Mouse (Mus musculus) heart, embryonic 11.5 days (tissue): ENCODE measurements around the gene Mipep. TPM values are rescaled to one million over a fixed set of nuclear protein-coding genes. Genes with fewer than 3 reads are reported as not detected.

Experiments
- ATAC-seq: fragments of 200-750 bp; cut with Nextera tagmentation; replicated peaks from 2 replicates; pipeline ENCODE4 v1.8.0; 2017; ENCODE audit warnings: moderate library complexity; ENCODE audit not compliant: insufficient number of reproducible peaks, low FRiP score, low TSS enrichment
- H3K27ac ChIP-seq: fragments of 300-500 bp; sonication (generic); 2 replicates; pipeline ENCODE4 v1.5.1; 2014; ENCODE audit warnings: mild to moderate bottlenecking, low read depth, low read length
- H3K27me3 ChIP-seq: fragments of 300-500 bp; sonication (generic); 2 replicates; pipeline ENCODE4 v1.6.1; 2014; ENCODE audit warnings: mild to moderate bottlenecking, low read length, mixed read lengths; ENCODE audit not compliant: control insufficient read depth, insufficient read depth
- H3K36me3 ChIP-seq: fragments of 300-500 bp; sonication (generic); 2 replicates; pipeline ENCODE4 v1.6.1; 2014; ENCODE audit warnings: mild to moderate bottlenecking, low read length, moderate library complexity, mixed read lengths; ENCODE audit not compliant: control insufficient read depth, insufficient read depth
- H3K4me1 ChIP-seq: fragments of 300-500 bp; sonication (generic); 2 replicates; pipeline ENCODE4 v1.6.1; 2014; ENCODE audit warnings: low read length; ENCODE audit not compliant: control insufficient read depth, insufficient read depth
- H3K4me2 ChIP-seq: fragments of 300-500 bp; sonication (generic); 2 replicates; pipeline ENCODE4 v1.6.1; 2014; ENCODE audit warnings: mild to moderate bottlenecking, moderate library complexity
- H3K4me3 ChIP-seq: fragments of 300-500 bp; sonication (generic); 2 replicates; pipeline ENCODE4 v1.5.1; 2014; ENCODE audit warnings: low read depth, low read length
- H3K9ac ChIP-seq: fragments of 300-500 bp; sonication (generic); 2 replicates; pipeline ENCODE4 v1.6.1; 2014; ENCODE audit warnings: mild to moderate bottlenecking, low read depth, low read length, moderate library complexity
- H3K9me3 ChIP-seq: fragments of 300-500 bp; sonication (generic); replicated peaks from 2 replicates; pipeline ENCODE4 v1.6.1; 2016; ENCODE audit warnings: low read length; ENCODE audit not compliant: control insufficient read depth
- WGBS: fragments of 180-500 bp; shearing (Covaris S2); extraction: QIAGEN DNeasy Blood & Tissue Kit; methylation state at CpG from one replicate; pipeline ENCODE4 v1.1.7; 2014; ENCODE audit not compliant: insufficient replicate concordance; 5-methylcytosine and 5-hydroxymethylcytosine counted together
- polyA plus RNA-seq: library from polyadenylated mRNA; unstranded; fragments of >200 nt; fragmentation: Nextera tagmentation; extraction: Ambion mirVana; gene quantifications from 2 replicates; pipeline ENCODE4 v1.2.1, GENCODE M21; 2014

Mipep gene
- polyA plus RNA-seq, 1 experiment from 2014 or later, result 26.0 TPM

DNA sequence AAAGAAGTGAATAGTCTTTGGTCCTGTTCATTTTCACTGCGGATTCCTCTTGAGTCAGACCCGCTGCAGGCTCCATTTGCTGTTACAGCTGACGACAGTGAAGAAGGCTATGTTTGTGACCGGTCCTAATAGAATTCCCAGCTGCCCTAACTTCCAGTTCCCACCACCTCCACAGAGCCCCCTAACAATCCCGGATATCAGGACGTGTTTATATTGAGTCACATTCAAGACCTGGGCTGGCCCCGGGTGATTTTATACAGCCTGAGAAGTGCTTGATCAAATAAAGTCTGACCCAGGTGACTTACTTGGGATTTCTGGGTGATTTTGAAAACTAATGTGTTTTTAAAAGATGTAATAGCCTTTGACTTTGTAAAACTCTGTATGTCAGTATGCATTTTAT, 21.6 kb upstream of the Mipep start:
- no peak overlapping the region for H3K9ac ChIP-seq
- no peak overlapping the region for H3K27ac ChIP-seq
- H3K27me3 ChIP-seq, result no peaks in the 10 kb centered on the region
- peaks cover 12% of the 10 kb centered on the region; the same call in 1 of the 2 replicates for H3K4me1 ChIP-seq
- peaks cover 17% of the 10 kb centered on the region for H3K36me3 ChIP-seq
- H3K4me3 ChIP-seq, result no peak overlapping the region
- no peaks in the 10 kb centered on the region for H3K9me3 ChIP-seq
- H3K4me2 ChIP-seq, result no peak overlapping the region
- WGBS, result 69% methylated on average over 7 of the region's 7 CpGs
- no peak for ATAC-seq

DNA sequence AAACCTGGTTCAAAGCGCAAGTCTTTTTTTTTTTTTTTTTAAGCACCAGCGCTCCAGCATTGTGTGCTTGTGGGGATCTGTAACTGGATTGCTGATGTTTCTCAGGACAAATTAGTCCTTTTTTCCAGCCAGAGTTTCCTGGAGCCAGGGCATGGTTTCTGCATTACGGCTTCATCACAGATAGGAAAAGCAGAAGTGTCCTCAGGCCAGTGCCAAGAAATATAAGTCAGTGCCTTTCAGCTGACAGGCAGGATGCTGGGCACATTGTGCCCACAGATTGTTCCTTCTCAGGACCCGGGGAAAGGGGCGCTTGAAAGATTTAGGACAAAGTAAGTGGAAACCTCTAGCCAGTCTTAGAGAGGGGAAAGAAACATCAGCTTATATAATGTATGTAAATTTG, 20.6 kb upstream of the Mipep start:
- H3K27ac ChIP-seq, result 0 out of 2 replicates have a peak overlapping the region, but pooled peaks have one; percentile 15
- H3K36me3 ChIP-seq, result peaks cover 17% of the 10 kb centered on the region
- no peak overlapping the region for H3K4me3 ChIP-seq
- peaks cover 12% of the 10 kb centered on the region; the same call in 1 of the 2 replicates for H3K4me1 ChIP-seq
- no peak for ATAC-seq
- H3K4me2 ChIP-seq, result no peak overlapping the region
- no peaks in the 10 kb centered on the region for H3K9me3 ChIP-seq
- H3K27me3 ChIP-seq, result no peaks in the 10 kb centered on the region
- H3K9ac ChIP-seq, result no peak overlapping the region
- WGBS, result 80% methylated on average over 5 of the region's 5 CpGs

DNA sequence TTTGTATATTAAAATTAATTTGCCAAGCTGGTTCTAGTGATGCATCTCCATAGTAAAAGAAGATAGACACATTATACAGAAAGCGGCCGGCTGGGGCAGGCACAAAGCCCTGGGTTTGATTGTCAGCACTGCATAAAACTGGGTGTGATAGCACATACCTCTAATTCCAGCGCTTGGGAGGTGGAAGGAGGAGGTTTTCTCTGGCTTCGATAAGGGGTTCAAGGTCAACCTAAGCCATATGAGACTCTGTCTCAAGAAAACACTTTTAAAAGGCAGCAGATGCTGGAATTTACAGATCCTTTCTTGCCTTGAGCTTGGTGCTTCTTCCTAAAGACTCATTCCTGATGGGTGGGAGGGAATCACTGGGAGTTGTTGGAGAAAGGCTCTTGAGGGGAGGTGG, 19.8 kb upstream of the Mipep start:
- Histone ChIP-seq H3K36me3 (peaks cover 12% of the 10 kb centered on the region), H3K4me1 (peaks cover 12% of the 10 kb centered on the region; the same call in 1 of the 2 replicates), H3K4me3 (no peak overlapping the region), H3K4me2 (no peak overlapping the region), H3K9me3 (no peaks in the 10 kb centered on the region), H3K27ac (peak overlapping the region; percentile 46; the same call in 1 of the 2 replicates), H3K27me3 (no peaks in the 10 kb centered on the region), H3K9ac (no peak overlapping the region)
- WGBS, result 60% methylated on average over 4 of the region's 4 CpGs
- no peak for ATAC-seq

DNA sequence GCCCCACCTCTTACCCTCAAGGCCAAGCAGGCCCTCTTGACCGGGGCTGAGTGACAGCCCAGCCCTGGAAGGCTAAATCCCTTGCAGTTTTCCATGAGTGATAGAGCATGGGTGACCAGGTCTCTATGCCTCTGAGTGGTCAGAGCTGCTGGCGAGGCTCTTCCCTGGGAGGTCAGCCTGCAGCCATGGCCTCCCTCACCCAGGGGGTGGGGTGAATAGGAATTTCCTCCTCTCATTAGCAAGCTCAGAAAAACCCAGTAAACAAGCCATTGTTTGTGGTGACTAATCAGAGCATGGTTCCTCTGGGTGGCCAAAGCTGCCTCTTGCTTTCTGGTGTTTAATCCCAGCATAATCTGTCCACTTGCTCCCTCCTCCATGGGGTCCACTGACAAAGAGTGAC, 19.3 kb upstream of the Mipep start:
- no peak for ATAC-seq

DNA sequence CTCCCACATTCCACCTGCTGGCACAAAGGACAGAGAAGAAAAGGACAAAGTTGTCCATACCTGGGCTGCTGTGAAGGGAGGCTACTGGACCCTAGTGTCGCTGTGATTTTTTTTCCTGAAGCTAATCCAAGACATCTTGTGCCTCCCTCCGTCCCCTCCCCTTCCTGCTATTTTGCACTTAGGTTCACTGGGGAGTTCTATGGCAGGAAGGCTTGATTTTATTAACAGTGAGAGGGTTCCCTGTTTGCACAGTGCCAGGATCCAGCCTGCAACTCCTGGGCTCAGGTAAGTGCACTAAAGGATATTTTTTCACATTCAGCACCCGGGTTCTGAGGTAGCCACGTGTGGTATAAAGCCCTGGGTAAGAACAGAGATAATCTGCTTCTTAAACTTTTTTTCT, 16.5 kb upstream of the Mipep start, which contains the start of gene C1qtnf9:
C1qtnf9 (plus strand) TSS at position 251 of the 400 bp plus-strand sequence.
- Histone ChIP-seq H3K36me3 (no peaks in the 10 kb centered on the region), H3K4me1 (peaks cover 12% of the 10 kb centered on the region; the same call in 1 of the 2 replicates), H3K9ac (no peak within 1 kb of the TSS), H3K27ac (no peak within 1 kb of the TSS), H3K27me3 (no peaks in the 10 kb centered on the region), H3K9me3 (no peaks in the 10 kb centered on the region), H3K4me3 (no peak within 1 kb of the TSS), H3K4me2 (no peak within 1 kb of the TSS)
- WGBS, result 61% methylated on average over 4 of the region's 4 CpGs
- no peak for ATAC-seq

More for the DNA sequence above, 19.3 kb upstream of the Mipep start:
- Histone ChIP-seq H3K4me1 (peaks cover 12% of the 10 kb centered on the region; the same call in 1 of the 2 replicates), H3K4me2 (no peak overlapping the region), H3K36me3 (peaks cover 8% of the 10 kb centered on the region), H3K27ac (peak overlapping the region; percentile 46; the same call in 1 of the 2 replicates), H3K9me3 (no peaks in the 10 kb centered on the region), H3K4me3 (no peak overlapping the region), H3K27me3 (no peaks in the 10 kb centered on the region), H3K9ac (no peak overlapping the region)
- 51% methylated on average over 2 of the region's 2 CpGs for WGBS

DNA sequence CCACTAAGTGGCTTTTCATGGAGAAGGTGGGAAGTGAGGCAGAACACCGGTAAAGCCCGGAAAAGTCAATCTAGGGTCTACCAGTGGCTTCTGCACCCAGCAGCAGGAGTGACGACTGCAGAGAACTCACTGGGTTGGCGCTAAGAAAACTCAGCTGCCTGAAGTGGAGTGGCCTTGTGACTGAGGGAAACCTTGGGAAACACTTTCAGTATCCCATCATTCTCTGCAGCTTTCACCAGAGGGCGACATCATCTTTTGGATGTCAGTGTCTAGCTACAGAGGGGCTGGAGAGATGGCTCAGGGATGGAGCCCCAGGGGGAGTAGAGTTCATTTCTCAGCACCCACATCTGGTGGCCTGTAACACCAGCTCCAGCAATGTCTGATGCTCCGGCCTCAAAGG, 15.0 kb upstream of the Mipep start:
- no peak overlapping the region for H3K27ac ChIP-seq
- peaks cover 7% of the 10 kb centered on the region; the same call in 1 of the 2 replicates for H3K4me1 ChIP-seq
- no peak for ATAC-seq
- no peaks in the 10 kb centered on the region for H3K36me3 ChIP-seq
- H3K4me2 ChIP-seq, result no peak overlapping the region
- 35% methylated on average over 6 of the region's 6 CpGs for WGBS
- H3K4me3 ChIP-seq, result no peak overlapping the region
- H3K27me3 ChIP-seq, result no peaks in the 10 kb centered on the region
- no peaks in the 10 kb centered on the region for H3K9me3 ChIP-seq
- H3K9ac ChIP-seq, result no peak overlapping the region

DNA sequence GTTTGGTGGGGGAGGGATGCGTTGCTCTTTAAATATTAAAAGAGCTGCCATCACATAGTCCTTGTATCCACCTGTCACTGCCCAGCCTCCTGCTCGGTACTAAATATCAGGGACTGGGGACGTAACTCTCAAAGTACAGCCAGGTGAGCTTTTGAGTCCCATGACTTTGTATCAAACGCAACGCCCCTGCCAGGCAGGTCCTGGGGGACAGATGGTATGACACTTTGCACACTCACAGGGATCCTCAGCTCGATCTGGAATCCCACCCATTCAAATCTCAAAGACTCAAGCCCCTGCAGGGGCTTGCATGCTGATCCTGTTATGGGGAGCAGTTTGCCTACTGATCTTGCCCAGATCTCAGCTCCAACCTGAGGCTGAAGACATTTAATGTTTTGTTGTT, 13.8 kb upstream of the Mipep start:
- no peak overlapping the region for H3K4me2 ChIP-seq
- no peaks in the 10 kb centered on the region for H3K36me3 ChIP-seq
- H3K9me3 ChIP-seq, result no peaks in the 10 kb centered on the region
- no peak overlapping the region for H3K9ac ChIP-seq
- WGBS, result 72% methylated on average over 6 of the region's 6 CpGs
- H3K4me3 ChIP-seq, result no peak overlapping the region
- H3K27me3 ChIP-seq, result no peaks in the 10 kb centered on the region
- no peak overlapping the region for H3K27ac ChIP-seq
- H3K4me1 ChIP-seq, result no peaks in the 10 kb centered on the region
- ATAC-seq, result no peak

DNA sequence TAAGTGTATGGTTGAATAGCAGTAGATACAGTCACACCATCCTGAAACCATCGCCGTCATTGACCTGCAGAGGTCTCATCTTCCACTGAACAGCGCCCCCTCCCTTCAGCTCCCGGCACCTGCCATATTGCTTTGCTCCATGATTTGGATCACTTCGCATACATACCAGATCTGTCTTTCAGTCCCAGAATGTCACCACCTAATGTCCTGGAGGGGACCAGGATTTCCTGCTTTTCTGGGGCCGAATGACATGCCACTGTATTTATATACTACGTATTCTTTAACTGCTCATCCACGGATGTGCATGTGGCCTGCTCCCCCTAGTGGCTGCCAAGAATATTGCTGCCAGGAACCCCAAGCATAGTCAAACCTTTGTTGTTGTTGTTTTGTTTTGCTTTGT, 13.3 kb upstream of the Mipep start:
- Histone ChIP-seq H3K4me1 (no peaks in the 10 kb centered on the region), H3K9me3 (no peaks in the 10 kb centered on the region), H3K27me3 (no peaks in the 10 kb centered on the region), H3K4me2 (peak overlapping the region; percentile 63), H3K9ac (no peak overlapping the region), H3K36me3 (no peaks in the 10 kb centered on the region), H3K4me3 (peak overlapping the region; percentile 32), H3K27ac (no peak overlapping the region)
- no peak for ATAC-seq
- WGBS, result 2% methylated on average over 8 of the region's 8 CpGs

DNA sequence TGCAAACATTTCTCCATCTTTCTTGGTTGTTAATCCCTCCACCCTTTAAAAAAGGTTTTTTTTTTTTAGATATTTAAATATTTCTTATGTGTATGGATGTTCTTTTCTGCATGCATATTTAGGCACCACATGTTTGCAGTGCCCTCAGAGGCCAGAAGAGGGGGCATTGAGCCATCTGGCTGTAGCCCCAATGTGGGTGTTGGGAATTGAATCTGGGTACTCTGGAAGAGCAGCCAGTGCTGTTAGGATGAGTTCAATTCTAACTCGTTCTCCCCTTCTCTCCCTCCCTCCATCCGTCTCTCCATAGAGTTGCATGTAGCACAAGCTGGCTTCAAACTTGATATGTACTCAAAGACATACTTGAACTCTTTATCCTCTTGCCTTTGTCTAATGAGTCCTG, 10.9 kb upstream of the Mipep start:
- ATAC-seq, result no peak
- 78% methylated on average over 2 of the region's 2 CpGs for WGBS
- no peaks in the 10 kb centered on the region for H3K36me3 ChIP-seq
- H3K4me3 ChIP-seq, result no peak overlapping the region
- no peaks in the 10 kb centered on the region for H3K9me3 ChIP-seq
- no peak overlapping the region for H3K27ac ChIP-seq
- H3K4me1 ChIP-seq, result no peaks in the 10 kb centered on the region
- no peaks in the 10 kb centered on the region for H3K27me3 ChIP-seq
- no peak overlapping the region for H3K4me2 ChIP-seq
- H3K9ac ChIP-seq, result no peak overlapping the region
